Mouse (Mus musculus): ENCODE measurements around the gene Gimap7.
"Not testable (repeated sequence)": the region's sequence is repeated elsewhere in the genome, so short reads cannot be mapped to it uniquely, and the experiment has no call there.

Gimap7 gene

GRCm38 (mm10) chr6:48718455-48718854, at the start of gene Gimap7, which contains the start of gene Gm28053:
Gimap7 (plus strand) TSS chr6:48718621.
Gm28053 (plus strand) TSS chr6:48718607.
- no peak for DNase-seq (ENCODE audit: low read depth, low spot score)

GRCm38 (mm10) chr6:48669446-48669969, 48.9 kb upstream of the Gimap7 start:
- DNase-seq (ENCODE audit: low read depth, low spot score): no peak

- no peak for DNase-seq (ENCODE audit: low read depth, low spot score)
These were observed 43.9 kb upstream of the Gimap7 start for GRCm38 (mm10) chr6:48674291-48675058.

GRCm38 (mm10) chr6:48675400-48675930, 43.0 kb upstream of the Gimap7 start:
- DNase-seq (ENCODE audit: low read depth, low spot score): no peak

- no peak for DNase-seq (ENCODE audit: low read depth, low spot score)
These were observed 42.2 kb upstream of the Gimap7 start, which contains the start of gene Gimap9 for GRCm38 (mm10) chr6:48675931-48676859. Gimap9 (plus strand) TSS chr6:48676129.

- no peak for DNase-seq (ENCODE audit: low read depth, low spot score)
These were observed 41.5 kb upstream of the Gimap7 start for GRCm38 (mm10) chr6:48676860-48677415.

GRCm38 (mm10) chr6:48677492-48678345, 40.7 kb upstream of the Gimap7 start:
- no peak for DNase-seq (ENCODE audit: low read depth, low spot score)

- DNase-seq (ENCODE audit: low read depth, low spot score): no peak
These were observed 40.0 kb upstream of the Gimap7 start for GRCm38 (mm10) chr6:48678391-48678790.

- DNase-seq (ENCODE audit: low read depth, low spot score): no peak
These were observed 38.7 kb upstream of the Gimap7 start for GRCm38 (mm10) chr6:48679701-48680100.

- DNase-seq (ENCODE audit: low read depth, low spot score): no peak
These were observed 38.0 kb upstream of the Gimap7 start for GRCm38 (mm10) chr6:48680421-48680820.

- no peak for DNase-seq (ENCODE audit: low read depth, low spot score)
These were observed 36.8 kb upstream of the Gimap7 start for GRCm38 (mm10) chr6:48681472-48682090.

- no peak for DNase-seq (ENCODE audit: low read depth, low spot score)
These were observed 36.1 kb upstream of the Gimap7 start for GRCm38 (mm10) chr6:48682271-48682670.

GRCm38 (mm10) chr6:48683263-48683821, 35.1 kb upstream of the Gimap7 start:
- not testable (repeated sequence) for DNase-seq (ENCODE audit: low read depth, low spot score)

GRCm38 (mm10) chr6:48684319-48684718, 34.1 kb upstream of the Gimap7 start, which contains the start of gene Gimap4:
Gimap4 (plus strand) TSS chr6:48684549.
- DNase-seq (ENCODE audit: low read depth, low spot score): no peak

GRCm38 (mm10) chr6:48684806-48685205, 33.6 kb upstream of the Gimap7 start:
- DNase-seq (ENCODE audit: low read depth, low spot score): no peak

GRCm38 (mm10) chr6:48685251-48685650, 33.2 kb upstream of the Gimap7 start:
- no peak for DNase-seq (ENCODE audit: low read depth, low spot score)

- no peak for DNase-seq (ENCODE audit: low read depth, low spot score)
These were observed 32.4 kb upstream of the Gimap7 start for GRCm38 (mm10) chr6:48685694-48686665.

- DNase-seq (ENCODE audit: low read depth, low spot score): no peak
These were observed 31.3 kb upstream of the Gimap7 start for GRCm38 (mm10) chr6:48687077-48687476.
